8 mouse cellular contexts compared by ENCODE assay signal in genomic region chr8:104629306-104630110, GRCm38 (mm10). TPM values are rescaled to one million over a fixed set of nuclear protein-coding genes. Genes with fewer than 3 reads are reported as not detected.
DNase-seq lines count a peak whose midpoint lies in the region; ATAC-seq and TF ChIP-seq lines count a peak whose summit lies in the region.

No protein-coding gene starts in this region.

- peak overlapping the region; percentile 58 for H3K4me2 ChIP-seq in stomach, postnatal 0 days (replicated peaks; ENCODE audit: low read depth)

- no peak overlapping the region for H3K27ac ChIP-seq in stomach, postnatal 0 days (replicated peaks)

- no peak overlapping the region for H3K9ac ChIP-seq in stomach, postnatal 0 days (ENCODE audit: low read length)

- ATAC-seq in stomach, postnatal 0 days (ENCODE audit: low FRiP score, low TSS enrichment) = no peak

- H3K4me1 ChIP-seq in stomach, postnatal 0 days (replicated peaks; ENCODE audit: control insufficient read depth, insufficient read depth) = 0 out of 2 replicates have a peak, but pooled peaks cover 2% of the 10 kb centered on the region

- H3K4me3 ChIP-seq in stomach, postnatal 0 days (ENCODE audit: low read depth, low read length) = 0 out of 2 replicates have a peak overlapping the region, but pooled peaks have one; percentile 42

- TF ChIP-seq EP300 in stomach, postnatal 0 days (optimal IDR thresholded peaks at IDR 0.05) = no peak

- H3K9me3 ChIP-seq in stomach, postnatal 0 days (ENCODE audit: control insufficient read depth, low read length) = no peaks in the 10 kb centered on the region

- WGBS in stomach, postnatal 0 days = 60% methylated on average over 22 of the region's 22 CpGs

- H3K27me3 ChIP-seq in stomach, postnatal 0 days (ENCODE audit: control insufficient read depth, insufficient read depth, low read length) = no peaks in the 10 kb centered on the region

- no peaks in the 10 kb centered on the region for H3K36me3 ChIP-seq in stomach, postnatal 0 days (ENCODE audit: control insufficient read depth, insufficient read depth, low read length)

- no peak for TF ChIP-seq CTCF in stomach, postnatal 0 days (IDR thresholded peaks at IDR 0.05; ENCODE audit: low read depth)

- peak; percentile 24 to 55 for DNase-seq in urinary bladder, postnatal 4 days (ENCODE audit: low spot score in 2 of 2)
- DNase-seq in urinary bladder, postnatal 25 days (ENCODE audit: low spot score) = no peak
- peak; percentile 83 for DNase-seq in heart, adult 8-10 months (ENCODE audit: low spot score)
- peak; percentile 69 for DNase-seq in kidney, postnatal 10 days
- DNase-seq in stomach, postnatal 0 days (ENCODE audit: low spot score) = no peak
- DNase-seq in frontal cortex, postnatal 36 days (ENCODE audit: low spot score in 2 of 2) = no peak
- no peak for DNase-seq in frontal cortex, postnatal 25 days (ENCODE audit: low spot score in 2 of 2)
- DNase-seq in left cerebral cortex, adult 11 months (ENCODE audit: low spot score) = no peak

RNA-seq across cellular contexts. Expression of gene Rrad, which starts 1.6 kb away (rescaled TPM):
- total RNA-seq in heart, adult 8-10 months (2022) = 100 to 1,000 TPM; 215 to 381 (median 317) TPM
- polyA plus RNA-seq in stomach, postnatal 0 days (2015; fragmentation: Nextera tagmentation; extraction: Ambion mirVana) = 10.3 and 12.8 TPM in 2 replicates

RNA-seq across cellular contexts. Expression of gene Cdh16, which starts 5.3 kb away (rescaled TPM):
- 1 to 10 TPM; 3.7 to 8.2 (median 6.5) TPM for total RNA-seq in heart, adult 8-10 months (2022)
- 0.30 TPM in 2 replicates for polyA plus RNA-seq in stomach, postnatal 0 days (2015; fragmentation: Nextera tagmentation; extraction: Ambion mirVana)

RNA-seq across cellular contexts. Expression of gene Ciao2b, which starts 12.3 kb away (rescaled TPM):
- total RNA-seq in heart, adult 8-10 months (2022) = 10 to 100 TPM; 65.5 to 84.7 (median 73.7) TPM
- 71.2 and 76.1 TPM in 2 replicates for polyA plus RNA-seq in stomach, postnatal 0 days (2015; fragmentation: Nextera tagmentation; extraction: Ambion mirVana)

RNA-seq across cellular contexts. Expression of gene Pdp2, which starts 38.3 kb away (rescaled TPM):
- 10 to 100 TPM; 24.1 to 44.1 (median 34.9) TPM for total RNA-seq in heart, adult 8-10 months (2022)
- polyA plus RNA-seq in stomach, postnatal 0 days (2015; fragmentation: Nextera tagmentation; extraction: Ambion mirVana) = 5.5 and 6.2 TPM in 2 replicates

Comparison
In these comparisons a context has a peak if more than half of its experiments do, and no peak if none do; other contexts are left out.
1. DNase-seq: peak in urinary bladder, postnatal 4 days (2 of 2), heart, adult 8-10 months (single experiment) and kidney, postnatal 10 days (single experiment); none in urinary bladder, postnatal 25 days (single experiment), stomach, postnatal 0 days (single experiment), frontal cortex, postnatal 36 days (0 of 2), frontal cortex, postnatal 25 days (0 of 2) and left cerebral cortex, adult 11 months (single experiment).